Mouse (Mus musculus): ENCODE measurements around the gene Izumo1. TPM values are rescaled to one million over a fixed set of nuclear protein-coding genes. Genes with fewer than 3 reads are reported as not detected.

The Izumo1 gene
- 0.25 and 0.43 TPM in 2 replicates for polyA plus RNA-seq (2012; rRNA removed; ENCODE audit: low replicate concordance)

DNA sequence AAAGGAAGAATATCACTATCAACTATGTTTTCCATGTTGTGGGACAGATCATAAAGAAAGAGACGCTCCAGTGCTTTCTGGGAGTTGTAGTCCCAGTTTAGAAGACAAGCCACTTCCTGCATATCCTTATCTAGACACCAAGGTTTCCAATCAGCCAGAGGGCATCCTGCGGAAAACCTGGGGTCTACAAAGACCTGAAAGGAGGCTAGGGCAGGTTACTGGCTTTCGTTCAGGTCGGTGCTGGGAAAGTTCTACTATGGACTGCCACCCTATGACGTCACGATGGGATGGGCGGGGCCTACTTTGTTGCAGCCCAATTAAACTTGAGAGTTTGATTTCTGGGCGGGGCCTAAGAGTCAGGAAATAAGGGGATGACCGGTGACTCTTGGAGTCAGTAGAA, at the start of gene Izumo1:
Gene Izumo1 (plus strand): TSS at position 369 of the 400 bp plus-strand sequence.

DNA sequence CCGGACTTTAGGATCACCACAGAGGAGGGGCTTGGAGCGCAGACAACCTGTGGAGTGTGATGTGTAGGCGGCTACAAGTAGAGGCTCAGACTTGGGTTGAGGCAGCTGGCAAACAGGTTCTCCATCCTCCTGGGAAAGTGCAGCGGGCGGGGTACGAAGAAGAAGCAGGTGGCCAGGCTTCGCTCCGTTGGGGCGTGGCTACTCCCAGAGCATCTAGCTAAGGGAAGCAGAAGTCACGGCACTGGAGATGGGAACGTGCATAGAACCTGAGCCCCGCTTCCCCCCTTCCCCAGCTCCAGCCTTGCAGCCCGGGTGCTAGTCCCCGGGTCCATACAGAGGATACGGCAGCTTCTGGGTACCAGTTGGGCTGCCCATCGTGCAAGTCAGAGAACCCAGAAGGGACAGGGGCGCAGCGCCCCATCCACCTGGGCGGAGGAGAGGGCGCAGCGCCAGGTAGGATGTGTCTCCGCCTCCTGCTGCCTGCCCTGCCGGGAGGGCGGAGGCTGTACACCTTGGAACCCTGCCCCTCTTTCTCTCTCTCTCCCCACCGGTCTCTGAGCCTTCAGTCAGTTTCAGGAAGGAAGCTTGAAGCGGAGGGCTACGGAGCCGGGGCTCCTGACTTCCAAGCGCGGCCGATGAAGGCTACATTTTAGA, 4.4 kb upstream of the Izumo1 start, which contains the start of gene Fut1:
Gene Fut1 (plus strand): TSS at position 248 of the 654 bp plus-strand sequence.

DNA sequence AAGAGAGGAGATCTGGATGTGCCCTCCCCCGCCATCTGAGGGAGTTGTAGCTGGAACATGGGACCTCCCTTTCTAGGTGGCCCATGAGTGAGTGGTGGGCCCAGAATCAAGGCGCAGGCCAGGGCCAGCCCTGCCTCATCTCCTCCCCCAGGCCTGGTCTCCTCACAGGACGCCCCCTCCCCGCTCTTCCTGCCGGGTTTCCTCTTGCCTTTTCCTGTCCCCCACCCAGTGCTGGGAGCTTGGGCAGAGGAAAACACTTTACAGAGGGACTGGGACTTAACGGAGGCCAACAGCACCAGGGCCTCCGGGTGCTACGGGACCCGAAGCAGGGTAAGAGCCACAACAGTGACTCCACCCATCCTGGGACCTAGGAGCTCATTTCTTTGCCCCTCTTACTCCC, 5.7 kb downstream of the Izumo1 start, which contains the start of gene Rasip1:
Gene Rasip1 (plus strand): TSS at position 228 of the 400 bp plus-strand sequence.

DNA sequence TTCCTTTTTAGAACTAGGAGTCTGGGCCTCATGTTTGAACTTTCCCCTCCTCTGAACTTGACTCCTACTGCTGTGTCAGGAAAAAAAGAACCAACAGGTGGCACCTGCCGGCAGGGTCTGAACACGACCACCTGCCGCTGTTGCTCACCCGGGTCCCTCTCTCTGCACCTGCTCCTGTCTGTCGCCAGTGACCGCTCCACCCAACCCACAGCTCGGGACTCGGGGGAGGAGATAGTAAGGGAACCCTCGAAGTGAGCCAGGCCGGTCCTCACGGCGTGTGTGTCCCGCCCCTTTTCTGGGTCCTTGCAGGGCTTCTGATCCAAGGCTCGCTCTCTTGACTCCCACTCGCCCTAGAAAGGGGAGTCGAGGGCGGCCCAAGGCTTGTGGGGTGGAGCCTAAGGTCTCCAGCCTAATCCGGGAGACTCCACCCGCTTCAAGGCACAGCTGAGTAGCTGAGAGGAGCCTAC, 18.0 kb downstream of the Izumo1 start, which contains the start of gene Mamstr:
Gene Mamstr (plus strand): TSS at position 417 of the 467 bp plus-strand sequence.

DNA sequence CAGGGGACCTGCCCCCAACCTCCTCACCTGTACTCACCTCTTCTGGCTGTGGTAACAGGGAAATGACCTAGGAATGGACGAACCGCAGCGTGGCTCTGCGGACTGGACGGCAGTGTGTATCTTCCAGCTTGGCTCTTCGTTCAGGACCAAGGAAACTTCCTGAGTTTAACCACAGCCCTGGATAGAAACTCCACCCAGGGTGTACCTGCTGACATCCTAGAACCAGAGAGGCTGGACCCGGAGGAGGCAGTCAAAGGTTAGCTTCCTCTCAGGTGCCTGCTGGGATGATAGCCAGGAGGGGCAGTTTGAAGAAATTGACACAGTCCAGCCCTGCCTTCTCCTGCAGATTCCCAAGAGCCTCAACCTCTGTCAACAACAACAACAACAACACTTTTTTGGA, 44.5 kb downstream of the Izumo1 start, which contains the start of gene Fut2:
Gene Fut2 (minus strand): TSS at position 234 of the 400 bp plus-strand sequence.

Other genes starting within 250 kb of the Izumo1 start
- 112 and 146 TPM in 2 replicates for gene Snrnp70, start 226.1 kb upstream of the Izumo1 start, polyA plus RNA-seq (2012; rRNA removed; ENCODE audit: low replicate concordance)
- 0.05 TPM in 2 replicates for gene Kcna7, start 216.2 kb upstream of the Izumo1 start, polyA plus RNA-seq (2012; rRNA removed; ENCODE audit: low replicate concordance)
- 0.05 and 0.39 TPM in 2 replicates for gene Ntf5, start 208.1 kb upstream of the Izumo1 start, polyA plus RNA-seq (2012; rRNA removed; ENCODE audit: low replicate concordance)
- 0.26 TPM in 1 of 2 replicates, not detected in the other for gene Lhb, start 201.0 kb upstream of the Izumo1 start, polyA plus RNA-seq (2012; rRNA removed; ENCODE audit: low replicate concordance)
- gene Gys1, start 187.0 kb upstream of the Izumo1 start, polyA plus RNA-seq (2012; rRNA removed; ENCODE audit: low replicate concordance), result 12.8 and 17.7 TPM in 2 replicates
- 41.3 and 64.9 TPM in 2 replicates for gene Ruvbl2, start 183.7 kb upstream of the Izumo1 start, polyA plus RNA-seq (2012; rRNA removed; ENCODE audit: low replicate concordance)
- 4,626 and 7,473 TPM in 2 replicates for gene Ftl1, start 161.9 kb upstream of the Izumo1 start, polyA plus RNA-seq (2012; rRNA removed; ENCODE audit: low replicate concordance)
- gene Bax, start 154.9 kb upstream of the Izumo1 start, polyA plus RNA-seq (2012; rRNA removed; ENCODE audit: low replicate concordance), result 99.5 and 120 TPM in 2 replicates
- gene Tulp2, start 139.9 kb upstream of the Izumo1 start, polyA plus RNA-seq (2012; rRNA removed; ENCODE audit: low replicate concordance), result 0.18 TPM in 1 of 2 replicates, not detected in the other
- not detected in 2 replicates for gene Gm45808, start 135.0 kb upstream of the Izumo1 start, polyA plus RNA-seq (2012; rRNA removed; ENCODE audit: low replicate concordance)
- 0.32 and 0.59 TPM in 2 replicates for gene Dhdh, start 133.0 kb upstream of the Izumo1 start, polyA plus RNA-seq (2012; rRNA removed; ENCODE audit: low replicate concordance)
- 567 and 598 TPM in 2 replicates for gene Nucb1, start 111.4 kb upstream of the Izumo1 start, polyA plus RNA-seq (2012; rRNA removed; ENCODE audit: low replicate concordance)
- 18.7 and 21.9 TPM in 2 replicates for gene Ppp1r15a, start 95.5 kb upstream of the Izumo1 start, polyA plus RNA-seq (2012; rRNA removed; ENCODE audit: low replicate concordance)
- 3.7 and 6.0 TPM in 2 replicates for gene Plekha4, start 95.5 kb upstream of the Izumo1 start, polyA plus RNA-seq (2012; rRNA removed; ENCODE audit: low replicate concordance)
- 0.63 and 0.78 TPM in 2 replicates for gene Hsd17b14, start 66.9 kb upstream of the Izumo1 start, polyA plus RNA-seq (2012; rRNA removed; ENCODE audit: low replicate concordance)
- 31.0 and 41.9 TPM in 2 replicates for gene Bcat2, start 51.7 kb upstream of the Izumo1 start, polyA plus RNA-seq (2012; rRNA removed; ENCODE audit: low replicate concordance)
- gene Fgf21, start 6.3 kb upstream of the Izumo1 start, polyA plus RNA-seq (2012; rRNA removed; ENCODE audit: low replicate concordance), result 2.2 TPM in 1 of 2 replicates, not detected in the other
- gene Fut1, start 4.5 kb upstream of the Izumo1 start, polyA plus RNA-seq (2012; rRNA removed; ENCODE audit: low replicate concordance), result 0.47 and 1.1 TPM in 2 replicates
- 8.4 and 11.8 TPM in 2 replicates for gene Rasip1, start 5.7 kb downstream of the Izumo1 start, polyA plus RNA-seq (2012; rRNA removed; ENCODE audit: low replicate concordance)
- 1.1 and 2.0 TPM in 2 replicates for gene Mamstr, start 18.2 kb downstream of the Izumo1 start, polyA plus RNA-seq (2012; rRNA removed; ENCODE audit: low replicate concordance)
- 0.25 and 20.6 TPM in 2 replicates for gene Fut2, start 44.6 kb downstream of the Izumo1 start, polyA plus RNA-seq (2012; rRNA removed; ENCODE audit: low replicate concordance)
- gene Ntn5, start 62.2 kb downstream of the Izumo1 start, polyA plus RNA-seq (2012; rRNA removed; ENCODE audit: low replicate concordance), result 0.15 and 0.25 TPM in 2 replicates
- gene Sec1, start 72.6 kb downstream of the Izumo1 start, polyA plus RNA-seq (2012; rRNA removed; ENCODE audit: low replicate concordance), result 0.08 and 0.23 TPM in 2 replicates
- gene Car11, start 78.0 kb downstream of the Izumo1 start, polyA plus RNA-seq (2012; rRNA removed; ENCODE audit: low replicate concordance), result 1.8 and 5.9 TPM in 2 replicates
- 13.9 and 52.0 TPM in 2 replicates for gene Dbp, start 83.3 kb downstream of the Izumo1 start, polyA plus RNA-seq (2012; rRNA removed; ENCODE audit: low replicate concordance)
- gene Rpl18, start 93.6 kb downstream of the Izumo1 start, polyA plus RNA-seq (2012; rRNA removed; ENCODE audit: low replicate concordance), result 1,256 and 1,945 TPM in 2 replicates
- 176 and 286 TPM in 2 replicates for gene Sphk2, start 96.2 kb downstream of the Izumo1 start, polyA plus RNA-seq (2012; rRNA removed; ENCODE audit: low replicate concordance)
- gene Fam83e, start 99.4 kb downstream of the Izumo1 start, polyA plus RNA-seq (2012; rRNA removed; ENCODE audit: low replicate concordance), result 97.0 and 162 TPM in 2 replicates
- 0.63 TPM in 1 of 2 replicates, not detected in the other for gene Spaca4, start 104.0 kb downstream of the Izumo1 start, polyA plus RNA-seq (2012; rRNA removed; ENCODE audit: low replicate concordance)
- 1.4 and 5.4 TPM in 2 replicates for gene Lmtk3, start 161.9 kb downstream of the Izumo1 start, polyA plus RNA-seq (2012; rRNA removed; ENCODE audit: low replicate concordance)
- 111 and 403 TPM in 2 replicates for gene Sult2b1, start 162.9 kb downstream of the Izumo1 start, polyA plus RNA-seq (2012; rRNA removed; ENCODE audit: low replicate concordance)
- 68.2 and 124 TPM in 2 replicates for gene Cyth2, start 192.8 kb downstream of the Izumo1 start, polyA plus RNA-seq (2012; rRNA removed; ENCODE audit: low replicate concordance)
- 0.08 TPM in 2 replicates for gene Kcnj14, start 203.0 kb downstream of the Izumo1 start, polyA plus RNA-seq (2012; rRNA removed; ENCODE audit: low replicate concordance)
- gene Grwd1, start 209.1 kb downstream of the Izumo1 start, polyA plus RNA-seq (2012; rRNA removed; ENCODE audit: low replicate concordance), result 12.1 and 13.8 TPM in 2 replicates